Mouse (Mus musculus) CH12.LX (cell line): ENCODE results near the gene Mdc1. TPM values are rescaled to one million over a fixed set of nuclear protein-coding genes. Genes with fewer than 3 reads are reported as not detected.

Experiments used
- polyA plus RNA-seq: library from polyadenylated mRNA; unstranded; fragments of >175 nt; gene quantifications from 2 replicates; pipeline ENCODE4 v1.2.1, GENCODE M21; 2012; ENCODE audit warnings: low read depth; ENCODE audit not compliant: insufficient read length
- total RNA-seq, 2 experiments: library from RNA; depleted of rRNA; stranded (reverse); fragments of 300-350 nt in 1 of 2; fragments of >200 nt in 1 of 2; gene quantifications; 2 replicates each; pipeline ENCODE4 v1.2.3; 2012 to 2014

Mdc1 gene
- total and polyA plus RNA-seq, 3 experiments, result 3.3 to 15.7 (median 8.2) TPM

Other genes with a start within 250 kb of the Mdc1 start
Only the 20 nearest of the 24 such genes appear.
- gene Mucl3, start 197.8 kb upstream of the Mdc1 start, total RNA-seq (2012; rRNA removed), result 0.80 and 1.3 TPM in 2 replicates
- 0.08 and 0.11 TPM in 2 replicates for gene Mucl3, start 197.8 kb upstream of the Mdc1 start, total RNA-seq (2014; rRNA removed)
- gene Mucl3, start 197.8 kb upstream of the Mdc1 start, polyA plus RNA-seq, result 0.34 TPM in 2 replicates
- gene Vars2, start 173.9 kb upstream of the Mdc1 start, total RNA-seq (2012; rRNA removed), result 26.3 and 30.3 TPM in 2 replicates
- 14.0 and 16.5 TPM in 2 replicates for gene Vars2, start 173.9 kb upstream of the Mdc1 start, total RNA-seq (2014; rRNA removed)
- 23.0 and 26.6 TPM in 2 replicates for gene Vars2, start 173.9 kb upstream of the Mdc1 start, polyA plus RNA-seq
- gene Gtf2h4, start 167.8 kb upstream of the Mdc1 start, total RNA-seq (2012; rRNA removed), result 51.7 and 55.7 TPM in 2 replicates
- gene Gtf2h4, start 167.8 kb upstream of the Mdc1 start, total RNA-seq (2014; rRNA removed), result 35.3 and 40.7 TPM in 2 replicates
- 40.0 and 40.4 TPM in 2 replicates for gene Gtf2h4, start 167.8 kb upstream of the Mdc1 start, polyA plus RNA-seq
- gene Ddr1, start 136.9 kb upstream of the Mdc1 start, total RNA-seq (2012; rRNA removed), result 3.5 and 3.6 TPM in 2 replicates
- 0.83 and 1.3 TPM in 2 replicates for gene Ddr1, start 136.9 kb upstream of the Mdc1 start, total RNA-seq (2014; rRNA removed)
- 3.0 and 3.1 TPM in 2 replicates for gene Ddr1, start 136.9 kb upstream of the Mdc1 start, polyA plus RNA-seq
- gene Ier3, start 19.8 kb upstream of the Mdc1 start, total RNA-seq (2012; rRNA removed), result 16.5 and 27.2 TPM in 2 replicates
- 13.9 and 15.0 TPM in 2 replicates for gene Ier3, start 19.8 kb upstream of the Mdc1 start, total RNA-seq (2014; rRNA removed)
- gene Ier3, start 19.8 kb upstream of the Mdc1 start, polyA plus RNA-seq, result 12.4 and 12.6 TPM in 2 replicates
- gene Flot1, start 18.3 kb upstream of the Mdc1 start, total RNA-seq (2012; rRNA removed), result 14.2 and 21.6 TPM in 2 replicates
- gene Flot1, start 18.3 kb upstream of the Mdc1 start, total RNA-seq (2014; rRNA removed), result 12.8 and 16.3 TPM in 2 replicates
- gene Flot1, start 18.3 kb upstream of the Mdc1 start, polyA plus RNA-seq, result 17.6 and 18.9 TPM in 2 replicates
- gene Tubb5, start 3.2 kb upstream of the Mdc1 start, total RNA-seq (2012; rRNA removed), result 1,014 and 1,058 TPM in 2 replicates
- gene Tubb5, start 3.2 kb upstream of the Mdc1 start, total RNA-seq (2014; rRNA removed), result 1,031 and 1,121 TPM in 2 replicates
- 962 and 1,053 TPM in 2 replicates for gene Tubb5, start 3.2 kb upstream of the Mdc1 start, polyA plus RNA-seq
- gene Nrm, start 19.8 kb downstream of the Mdc1 start, total RNA-seq (2012; rRNA removed), result 12.5 and 16.7 TPM in 2 replicates
- gene Nrm, start 19.8 kb downstream of the Mdc1 start, total RNA-seq (2014; rRNA removed), result 10.0 and 12.1 TPM in 2 replicates
- 14.0 and 15.4 TPM in 2 replicates for gene Nrm, start 19.8 kb downstream of the Mdc1 start, polyA plus RNA-seq
- gene Ppp1r18, start 24.1 kb downstream of the Mdc1 start, total RNA-seq (2012; rRNA removed), result 20.5 and 21.4 TPM in 2 replicates
- 7.5 and 8.5 TPM in 2 replicates for gene Ppp1r18, start 24.1 kb downstream of the Mdc1 start, total RNA-seq (2014; rRNA removed)
- gene Ppp1r18, start 24.1 kb downstream of the Mdc1 start, polyA plus RNA-seq, result 48.9 and 50.1 TPM in 2 replicates
- 75.3 and 81.0 TPM in 2 replicates for gene Dhx16, start 38.3 kb downstream of the Mdc1 start, total RNA-seq (2012; rRNA removed)
- 74.8 and 75.0 TPM in 2 replicates for gene Dhx16, start 38.3 kb downstream of the Mdc1 start, total RNA-seq (2014; rRNA removed)
- 84.4 and 107 TPM in 2 replicates for gene Dhx16, start 38.3 kb downstream of the Mdc1 start, polyA plus RNA-seq
- 7.1 and 8.7 TPM in 2 replicates for gene 2310061I04Rik, start 55.9 kb downstream of the Mdc1 start, total RNA-seq (2012; rRNA removed)
- 4.2 and 5.7 TPM in 2 replicates for gene 2310061I04Rik, start 55.9 kb downstream of the Mdc1 start, total RNA-seq (2014; rRNA removed)
- gene 2310061I04Rik, start 55.9 kb downstream of the Mdc1 start, polyA plus RNA-seq, result 39.5 and 46.4 TPM in 2 replicates
- 12.5 and 14.5 TPM in 2 replicates for gene Atat1, start 68.6 kb downstream of the Mdc1 start, total RNA-seq (2012; rRNA removed)
- 5.2 and 5.7 TPM in 2 replicates for gene Atat1, start 68.6 kb downstream of the Mdc1 start, total RNA-seq (2014; rRNA removed)
- 9.9 and 10.4 TPM in 2 replicates for gene Atat1, start 68.6 kb downstream of the Mdc1 start, polyA plus RNA-seq
- 108 and 135 TPM in 2 replicates for gene Mrps18b, start 74.9 kb downstream of the Mdc1 start, total RNA-seq (2012; rRNA removed)
- 135 and 148 TPM in 2 replicates for gene Mrps18b, start 74.9 kb downstream of the Mdc1 start, total RNA-seq (2014; rRNA removed)
- gene Mrps18b, start 74.9 kb downstream of the Mdc1 start, polyA plus RNA-seq, result 172 and 180 TPM in 2 replicates
- 31.6 TPM in 2 replicates for gene Ppp1r10, start 74.9 kb downstream of the Mdc1 start, total RNA-seq (2012; rRNA removed)
- gene Ppp1r10, start 74.9 kb downstream of the Mdc1 start, total RNA-seq (2014; rRNA removed), result 10.7 and 14.5 TPM in 2 replicates
- 69.9 and 70.3 TPM in 2 replicates for gene Ppp1r10, start 74.9 kb downstream of the Mdc1 start, polyA plus RNA-seq
- gene Abcf1, start 128.2 kb downstream of the Mdc1 start, total RNA-seq (2012; rRNA removed), result 110 and 136 TPM in 2 replicates
- 52.8 and 52.9 TPM in 2 replicates for gene Abcf1, start 128.2 kb downstream of the Mdc1 start, total RNA-seq (2014; rRNA removed)
- gene Abcf1, start 128.2 kb downstream of the Mdc1 start, polyA plus RNA-seq, result 290 and 352 TPM in 2 replicates
- gene Gnl1, start 138.3 kb downstream of the Mdc1 start, total RNA-seq (2012; rRNA removed), result 24.3 and 29.0 TPM in 2 replicates
- gene Gnl1, start 138.3 kb downstream of the Mdc1 start, total RNA-seq (2014; rRNA removed), result 15.9 and 18.7 TPM in 2 replicates
- 33.4 and 41.1 TPM in 2 replicates for gene Gnl1, start 138.3 kb downstream of the Mdc1 start, polyA plus RNA-seq
- gene Prr3, start 138.7 kb downstream of the Mdc1 start, total RNA-seq (2012; rRNA removed), result 5.5 and 8.3 TPM in 2 replicates
- gene Prr3, start 138.7 kb downstream of the Mdc1 start, total RNA-seq (2014; rRNA removed), result 2.3 and 4.0 TPM in 2 replicates
- gene Prr3, start 138.7 kb downstream of the Mdc1 start, polyA plus RNA-seq, result 30.6 and 32.0 TPM in 2 replicates
- 9.8 and 16.1 TPM in 2 replicates for gene H2-T24, start 179.0 kb downstream of the Mdc1 start, total RNA-seq (2012; rRNA removed)
- 6.6 and 7.6 TPM in 2 replicates for gene H2-T24, start 179.0 kb downstream of the Mdc1 start, total RNA-seq (2014; rRNA removed)
- 8.9 and 9.3 TPM in 2 replicates for gene H2-T24, start 179.0 kb downstream of the Mdc1 start, polyA plus RNA-seq
- 21.8 and 23.0 TPM in 2 replicates for gene H2-T23, start 191.3 kb downstream of the Mdc1 start, total RNA-seq (2012; rRNA removed)
- gene H2-T23, start 191.3 kb downstream of the Mdc1 start, total RNA-seq (2014; rRNA removed), result 35.6 and 38.8 TPM in 2 replicates
- gene H2-T23, start 191.3 kb downstream of the Mdc1 start, polyA plus RNA-seq, result 42.1 and 75.0 TPM in 2 replicates
- gene H2-T22, start 201.2 kb downstream of the Mdc1 start, total RNA-seq (2012; rRNA removed), result 9.6 and 10.6 TPM in 2 replicates
- gene H2-T22, start 201.2 kb downstream of the Mdc1 start, total RNA-seq (2014; rRNA removed), result 14.9 and 16.4 TPM in 2 replicates
- gene H2-T22, start 201.2 kb downstream of the Mdc1 start, polyA plus RNA-seq, result 19.8 and 26.1 TPM in 2 replicates